Mouse (Mus musculus) bone marrow, adult 2 months (tissue): ENCODE results near the gene BC005624.

ENCODE experiments used
- CTCF ChIP-seq: fragments of 200-500 bp; IDR thresholded peaks from 2 replicates; pipeline ENCODE4 v1.5.1; 2011; ENCODE audit warnings: low read length, control low read depth; ENCODE audit not compliant: control insufficient read depth, insufficient read depth
- POLR2A ChIP-seq: fragments of 200-500 bp; IDR thresholded peaks from 2 replicates; pipeline ENCODE4 v1.6.1; 2011; ENCODE audit warnings: low read depth, mild to moderate bottlenecking, control low read depth, low read length, borderline replicate concordance; ENCODE audit not compliant: control insufficient read depth

DNA sequence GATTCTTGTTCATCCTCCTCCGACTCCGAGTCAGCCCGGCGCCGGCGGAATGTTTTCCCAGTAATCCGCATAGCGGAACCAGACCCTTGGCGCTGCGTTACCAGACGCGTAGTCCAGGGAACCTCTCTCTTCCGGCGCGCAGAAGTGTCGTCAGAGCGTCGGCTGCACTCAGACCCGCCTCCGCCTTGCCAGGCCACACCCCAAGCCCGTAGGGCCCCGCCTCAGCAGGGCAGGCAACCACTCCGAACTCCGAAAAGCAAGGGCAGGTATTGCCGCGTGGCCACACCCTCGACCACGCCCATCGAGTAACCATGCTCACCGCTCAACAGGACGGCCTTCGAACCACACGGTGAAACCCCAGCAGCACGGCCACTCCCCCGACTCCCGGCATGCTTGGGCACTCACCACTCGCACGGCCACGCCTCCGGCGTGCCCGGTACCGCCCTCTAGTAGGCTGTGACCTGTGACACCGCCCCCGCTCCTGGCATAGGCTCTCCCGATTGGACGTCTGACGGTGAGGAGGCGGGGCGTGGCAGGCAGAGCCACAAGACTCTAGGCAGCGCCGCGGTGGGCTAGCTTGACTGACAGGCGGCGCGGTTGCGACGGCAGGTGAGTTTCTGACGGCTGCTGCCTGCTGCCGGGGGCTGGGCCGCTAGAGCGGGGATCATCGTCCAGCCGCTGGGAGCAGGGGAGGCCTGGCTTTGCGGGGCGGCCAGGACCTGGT lies at the start of gene BC005624, which contains the start of gene Usp20:
- peak; percentile 15; the same call in 1 of the 2 replicates for TF ChIP-seq CTCF
- TF ChIP-seq POLR2A, result peak; percentile 53; the same call in 1 of the 2 replicates
